Mouse (Mus musculus) liver, embryonic 11.5 days (tissue): ENCODE data around the gene Wwc2. TPM values are rescaled to one million over a fixed set of nuclear protein-coding genes. Genes with fewer than 3 reads are reported as not detected.

Experiments
- ATAC-seq: fragments of 200-750 bp; cut with Nextera tagmentation; replicated peaks from 2 replicates; pipeline ENCODE4 v1.8.0; 2017; ENCODE audit warnings: moderate number of reproducible peaks, mild to moderate bottlenecking, moderate TSS enrichment, moderate library complexity; ENCODE audit not compliant: low FRiP score
- DNase-seq: peaks from one replicate; pipeline ENCODE4 v3.0.0-alpha.2; 2017; ENCODE audit warnings: low spot score
- H3K27ac ChIP-seq: fragments of 300-500 bp; sonication (generic); 2 replicates; pipeline ENCODE4 v1.5.1; 2014; ENCODE audit warnings: mild to moderate bottlenecking, low read depth, low read length, control low read depth
- H3K27me3 ChIP-seq: fragments of 300-500 bp; sonication (generic); replicated peaks from 2 replicates; pipeline ENCODE4 v1.6.1; 2014; ENCODE audit warnings: low read length, mixed read lengths; ENCODE audit not compliant: control insufficient read depth, insufficient read depth
- H3K36me3 ChIP-seq: fragments of 300-500 bp; sonication (generic); 2 replicates; pipeline ENCODE4 v1.6.1; 2014; ENCODE audit warnings: mild to moderate bottlenecking, low read length, moderate library complexity, mixed read lengths; ENCODE audit not compliant: control insufficient read depth, insufficient read depth
- H3K4me1 ChIP-seq: fragments of 300-500 bp; sonication (generic); replicated peaks from 2 replicates; pipeline ENCODE4 v1.6.1; 2014; ENCODE audit warnings: low read length, mixed read lengths; ENCODE audit not compliant: control insufficient read depth, insufficient read depth
- H3K4me2 ChIP-seq: fragments of 300-500 bp; sonication (generic); 2 replicates; pipeline ENCODE4 v1.6.1; 2014; ENCODE audit warnings: mild to moderate bottlenecking, control low read depth, moderate library complexity
- H3K4me3 ChIP-seq: fragments of 300-500 bp; sonication (generic); 2 replicates; pipeline ENCODE4 v1.5.1; 2014; ENCODE audit warnings: low read depth, low read length, control low read depth
- H3K9ac ChIP-seq: fragments of 300-500 bp; sonication (generic); 2 replicates; pipeline ENCODE4 v1.6.1; 2014; ENCODE audit warnings: low read depth, low read length, control low read depth
- H3K9me3 ChIP-seq: fragments of 300-500 bp; sonication (generic); 2 replicates; pipeline ENCODE4 v1.6.1; 2016; ENCODE audit warnings: low read length, inconsistent platforms, mixed read lengths; ENCODE audit not compliant: control insufficient read depth
- WGBS: fragments of 180-500 bp; shearing (Covaris S2); extraction: QIAGEN DNeasy Blood & Tissue Kit; methylation state at CpG from one replicate; pipeline ENCODE4 v1.1.7; 2014; 5-methylcytosine and 5-hydroxymethylcytosine counted together
- polyA plus RNA-seq: library from polyadenylated mRNA; unstranded; fragments of >200 nt; fragmentation: Nextera tagmentation; extraction: Ambion mirVana; gene quantifications from 2 replicates; pipeline ENCODE4 v1.2.1, GENCODE M21; 2014

Wwc2 gene
- polyA plus RNA-seq, 1 experiment from 2014 or later: 7.3 TPM

GRCm38 (mm10) chr8:47784436-47784835 lies 206.3 kb downstream of the Wwc2 start:
- no peak overlapping the region for H3K4me2 ChIP-seq
- WGBS: 80% methylated on average over 7 of the region's 7 CpGs
- ATAC-seq (no peak), DNase-seq (no peak)
- no peaks in the 10 kb centered on the region for H3K9me3 ChIP-seq
- no peaks in the 10 kb centered on the region for H3K36me3 ChIP-seq
- no peak overlapping the region for H3K27ac ChIP-seq
- no peaks in the 10 kb centered on the region for H3K27me3 ChIP-seq
- no peak overlapping the region for H3K4me3 ChIP-seq
- no peaks in the 10 kb centered on the region for H3K4me1 ChIP-seq
- no peak overlapping the region for H3K9ac ChIP-seq

- H3K4me2 ChIP-seq: no peak overlapping the region
- no peaks in the 10 kb centered on the region for H3K36me3 ChIP-seq
- H3K4me3 ChIP-seq: no peak overlapping the region
- H3K9me3 ChIP-seq: no peaks in the 10 kb centered on the region
- ATAC-seq (no peak), DNase-seq (no peak)
- H3K27me3 ChIP-seq: no peaks in the 10 kb centered on the region
- WGBS: 87% methylated on average over 6 of the region's 6 CpGs
- H3K27ac ChIP-seq: no peak overlapping the region
- no peak overlapping the region for H3K9ac ChIP-seq
- no peaks in the 10 kb centered on the region for H3K4me1 ChIP-seq
Observed at GRCm38 (mm10) chr8:47783944-47784343, 206.8 kb downstream of the Wwc2 start.

GRCm38 (mm10) chr8:47783544-47783943 lies 207.2 kb downstream of the Wwc2 start:
- no peaks in the 10 kb centered on the region for H3K27me3 ChIP-seq
- H3K9ac ChIP-seq: no peak overlapping the region
- H3K4me3 ChIP-seq: no peak overlapping the region
- H3K36me3 ChIP-seq: no peaks in the 10 kb centered on the region
- no peak for DNase-seq
- 87% methylated on average over 2 of the region's 2 CpGs for WGBS
- H3K4me2 ChIP-seq: no peak overlapping the region
- H3K4me1 ChIP-seq: no peaks in the 10 kb centered on the region
- ATAC-seq: no peak
- H3K9me3 ChIP-seq: no peaks in the 10 kb centered on the region
- H3K27ac ChIP-seq: no peak overlapping the region

- no peak overlapping the region for H3K27ac ChIP-seq
- H3K36me3 ChIP-seq: no peaks in the 10 kb centered on the region
- DNase-seq: no peak
- no peaks in the 10 kb centered on the region for H3K4me1 ChIP-seq
- no peak overlapping the region for H3K9ac ChIP-seq
- H3K4me2 ChIP-seq: no peak overlapping the region
- no peaks in the 10 kb centered on the region for H3K9me3 ChIP-seq
- WGBS: 83% methylated on average over 4 of the region's 4 CpGs
- no peak overlapping the region for H3K4me3 ChIP-seq
- no peaks in the 10 kb centered on the region for H3K27me3 ChIP-seq
- no peak for ATAC-seq
Observed at GRCm38 (mm10) chr8:47781881-47782280, 208.8 kb downstream of the Wwc2 start.

- Histone ChIP-seq H3K4me1 (no peaks in the 10 kb centered on the region), H3K9ac (no peak overlapping the region), H3K4me3 (no peak overlapping the region), H3K27me3 (no peaks in the 10 kb centered on the region), H3K9me3 (no peaks in the 10 kb centered on the region), H3K27ac (no peak overlapping the region), H3K36me3 (no peaks in the 10 kb centered on the region), H3K4me2 (no peak overlapping the region)
- ATAC-seq (no peak), DNase-seq (no peak)
- WGBS: 75% methylated on average over 6 of the region's 6 CpGs
Observed at GRCm38 (mm10) chr8:47779589-47779988, 211.1 kb downstream of the Wwc2 start.

GRCm38 (mm10) chr8:47777415-47777814 lies 213.3 kb downstream of the Wwc2 start:
- Histone ChIP-seq H3K27ac (no peak overlapping the region), H3K4me2 (no peak overlapping the region), H3K4me1 (no peaks in the 10 kb centered on the region), H3K27me3 (no peaks in the 10 kb centered on the region), H3K9ac (no peak overlapping the region), H3K36me3 (no peaks in the 10 kb centered on the region), H3K9me3 (no peaks in the 10 kb centered on the region), H3K4me3 (no peak overlapping the region)
- no peak for DNase-seq
- WGBS: 86% methylated on average over 7 of the region's 7 CpGs
- no peak for ATAC-seq

Other genes starting within 250 kb of the Wwc2 start
- not detected in 2 replicates for gene Cldn24, start 168.8 kb downstream of the Wwc2 start, polyA plus RNA-seq
- gene Cldn22, start 166.4 kb downstream of the Wwc2 start, polyA plus RNA-seq: not detected in 2 replicates
- gene Dctd, start 108.2 kb upstream of the Wwc2 start, polyA plus RNA-seq: 41.1 and 41.7 TPM in 2 replicates